Mouse (Mus musculus) erythroblast, adult 5-6 weeks (primary cell): ENCODE measurements around the gene Tmem208. TPM values are rescaled to one million over a fixed set of nuclear protein-coding genes. Genes with fewer than 3 reads are reported as not detected.
A peak's percentile ranks its signal among the peaks of the same experiment; 100 is the strongest.

Experiments
- ATAC-seq: replicated peaks from 2 replicates; pipeline ENCODE4 v1.8.0; 2016; ENCODE audit warnings: moderate number of reproducible peaks, mild to moderate bottlenecking, moderate TSS enrichment, inconsistent platforms; ENCODE audit not compliant: poor library complexity, low FRiP score, severe bottlenecking
- total RNA-seq, 2 experiments: library from RNA; stranded (forward) in 1 of 2; stranded (reverse) in 1 of 2; fragments of 150-400 nt in 1 of 2; fragments of 200-764, 138-1000 nt in 1 of 2; gene quantifications; 2 replicates each; pipeline versions ENCODE4 v1.2.3 to v1.2.4; 2015 to 2017; ENCODE audit warnings: low replicate concordance in 2 of 2

The Tmem208 gene
- total RNA-seq, 2 experiments from 2014 or later, result 26.9 to 56.3 TPM

DNA sequence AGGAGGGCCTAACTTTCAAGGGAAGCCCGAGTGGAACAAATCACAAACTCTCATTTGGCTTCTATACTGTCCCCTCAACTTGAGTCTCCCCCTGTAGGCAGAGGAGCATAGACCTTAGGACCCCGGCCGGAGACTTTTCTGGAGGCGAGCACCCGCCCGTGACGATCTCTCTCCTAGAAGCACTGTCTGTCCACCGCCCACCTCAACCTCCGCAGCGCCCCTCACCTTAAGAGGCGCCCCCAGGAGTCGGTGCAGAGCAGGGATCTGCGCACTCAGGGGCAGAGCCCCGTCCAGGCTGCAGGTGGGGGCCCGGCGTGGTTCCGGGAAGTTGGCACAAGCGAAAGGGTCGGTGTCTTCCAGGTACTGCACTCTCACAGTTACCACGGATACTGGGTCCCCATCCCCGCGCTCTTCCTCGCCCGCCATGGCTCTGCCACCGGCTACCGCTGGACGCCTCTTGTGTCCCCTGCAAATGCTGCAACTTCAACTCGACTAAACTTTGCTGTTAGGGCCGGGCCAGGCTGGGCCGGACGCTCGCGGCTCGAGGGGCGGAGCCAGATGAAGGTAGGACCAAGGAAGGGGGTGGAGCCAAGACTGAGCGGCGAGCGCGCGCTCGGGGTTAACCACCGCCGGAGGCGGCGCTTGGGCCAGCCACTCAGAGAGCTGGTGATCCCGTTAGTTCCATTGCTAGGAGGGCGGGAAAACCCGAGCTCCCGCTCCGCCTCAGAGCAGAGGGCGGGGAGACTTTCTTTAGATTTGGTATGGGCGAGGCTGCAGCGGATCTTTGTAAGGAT lies 21.5 kb downstream of the Tmem208 start, which contains the start of gene Fhod1:
TSS of gene Fhod1 (minus strand) at position 526 of the 794 bp plus-strand sequence.
- peak; percentile 95 for ATAC-seq

DNA sequence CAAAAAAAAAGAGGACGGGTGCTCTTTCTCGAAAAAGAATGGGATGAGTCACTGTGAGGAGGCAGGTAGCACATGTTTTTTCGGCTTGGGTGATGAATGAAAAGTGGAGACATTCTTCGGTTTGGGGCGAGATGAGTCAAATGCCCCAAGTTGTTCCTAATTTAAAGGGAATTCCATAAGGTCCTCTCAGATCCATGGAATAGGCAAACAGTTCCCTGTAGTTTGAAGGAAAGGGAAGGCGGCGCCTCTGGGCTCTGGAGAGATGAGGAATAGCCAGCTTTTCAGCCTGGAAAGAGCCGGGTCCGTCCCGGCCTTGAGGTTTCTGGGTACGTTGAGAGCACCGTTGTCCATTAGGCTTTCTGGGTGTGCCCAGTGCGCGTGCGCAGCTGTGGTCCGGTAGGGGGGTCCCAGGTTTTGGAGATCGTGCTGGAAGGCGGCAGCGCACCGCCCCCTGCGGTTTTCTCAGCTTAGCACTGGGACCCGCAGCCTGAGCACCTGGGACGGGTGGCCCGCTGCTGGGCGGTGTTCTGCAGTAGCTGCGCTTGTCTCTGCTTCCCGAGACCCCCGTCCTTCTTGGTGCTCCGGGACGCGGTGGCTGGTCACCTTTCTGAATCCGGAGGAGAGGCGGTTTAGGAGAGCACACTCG lies 22.4 kb downstream of the Tmem208 start, which contains the start of gene Slc9a5:
TSS of gene Slc9a5 (plus strand) at position 394 of the 646 bp plus-strand sequence.
- ATAC-seq, result no peak

DNA sequence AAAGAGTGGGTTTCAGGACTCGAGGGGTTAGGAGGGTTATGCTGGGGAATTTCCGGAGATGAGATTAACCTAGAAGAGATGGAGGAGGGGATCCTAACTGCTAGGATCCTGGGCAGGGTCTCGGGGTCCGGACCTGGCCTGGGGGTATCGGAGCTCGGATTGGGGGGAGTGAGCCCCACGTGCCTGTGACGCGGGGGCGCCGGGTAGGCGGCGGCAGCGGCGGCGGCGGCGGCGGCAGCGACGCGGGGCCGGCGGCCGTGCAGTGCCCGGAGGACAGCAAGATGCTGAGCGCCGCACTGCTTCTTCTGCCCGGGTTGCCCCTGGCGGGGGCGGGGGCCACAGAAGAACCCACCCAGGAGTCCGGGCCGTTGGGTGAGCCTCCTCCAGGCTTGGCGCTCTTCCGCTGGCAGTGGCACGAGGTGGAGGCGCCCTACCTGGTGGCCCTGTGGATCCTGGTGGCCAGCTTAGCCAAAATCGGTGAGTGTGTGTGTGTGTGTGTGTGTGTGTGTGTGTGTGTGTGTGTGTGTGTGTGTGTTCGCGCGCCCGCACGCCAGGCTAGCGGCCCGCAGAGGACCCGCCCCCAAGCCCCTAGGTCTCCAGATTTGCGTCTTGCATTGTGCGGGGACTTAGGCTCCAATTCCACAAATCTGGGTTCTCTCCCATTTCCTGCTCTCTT lies 23.1 kb downstream of the Tmem208 start:
- ATAC-seq, result no peak

DNA sequence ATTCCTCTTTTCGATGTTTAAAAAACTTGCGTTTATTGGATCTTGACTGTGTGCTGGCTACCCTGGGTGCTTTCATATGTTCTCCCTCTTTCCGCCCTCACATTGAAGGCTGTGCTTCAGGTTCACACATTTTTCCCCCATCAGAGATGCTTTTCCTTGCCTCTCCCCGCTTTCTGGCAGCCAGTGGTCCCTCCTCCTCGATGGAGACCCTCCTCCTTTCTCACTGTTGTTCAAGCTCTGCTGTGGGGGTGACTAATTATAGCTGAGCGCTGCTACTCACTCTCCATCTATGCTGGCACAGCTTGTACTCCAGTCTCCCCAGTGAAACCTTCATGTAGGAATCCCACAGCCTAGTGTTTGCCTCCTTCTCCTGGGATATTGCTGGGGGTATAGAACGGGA lies 24.0 kb downstream of the Tmem208 start:
- ATAC-seq, result no peak

DNA sequence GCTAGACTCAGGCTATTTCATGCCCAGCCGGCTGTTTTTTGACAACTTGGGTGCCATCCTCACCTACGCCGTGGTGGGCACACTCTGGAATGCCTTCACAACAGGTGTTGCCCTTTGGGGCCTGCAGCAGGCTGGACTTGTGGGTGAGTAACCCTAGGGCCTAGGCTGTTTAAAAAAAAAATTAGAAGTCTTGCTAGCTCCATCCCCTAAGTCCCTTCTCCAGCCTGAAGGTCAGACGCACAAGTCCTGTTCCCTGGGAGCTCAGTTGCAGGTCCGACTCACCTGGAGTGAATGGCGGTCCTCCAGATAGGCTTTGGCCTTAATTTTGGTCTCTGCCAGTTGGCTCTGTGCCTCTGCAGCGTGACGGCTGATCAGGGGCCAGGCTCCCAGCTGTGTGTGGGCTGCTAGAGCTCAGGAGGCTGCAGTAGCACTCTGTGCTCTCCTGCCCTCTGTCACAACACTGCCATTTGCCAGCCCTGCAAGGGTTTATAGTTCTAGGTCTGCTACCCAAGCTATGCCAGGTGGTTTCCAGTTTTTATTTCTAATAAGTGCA lies 27.5 kb downstream of the Tmem208 start:
- no peak for ATAC-seq

DNA sequence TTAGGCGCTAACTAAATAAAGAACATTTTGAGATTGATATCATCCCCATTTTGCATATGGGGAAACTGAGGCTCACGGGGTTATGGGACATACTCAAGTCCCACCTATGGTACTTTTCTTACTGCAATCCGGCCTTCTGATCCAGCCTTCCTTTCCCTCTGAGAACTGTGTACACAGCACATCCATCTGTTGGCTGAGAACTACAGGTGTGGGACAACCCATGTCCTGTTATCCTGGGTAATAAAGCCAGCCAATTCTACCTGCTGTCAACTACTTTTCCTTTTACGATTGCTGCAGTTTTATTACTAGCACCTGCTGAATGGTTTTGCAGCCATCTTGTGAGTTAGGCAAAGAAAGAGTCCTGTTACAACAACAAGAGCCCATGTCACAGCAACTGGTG lies 28.4 kb downstream of the Tmem208 start:
- no peak for ATAC-seq

DNA sequence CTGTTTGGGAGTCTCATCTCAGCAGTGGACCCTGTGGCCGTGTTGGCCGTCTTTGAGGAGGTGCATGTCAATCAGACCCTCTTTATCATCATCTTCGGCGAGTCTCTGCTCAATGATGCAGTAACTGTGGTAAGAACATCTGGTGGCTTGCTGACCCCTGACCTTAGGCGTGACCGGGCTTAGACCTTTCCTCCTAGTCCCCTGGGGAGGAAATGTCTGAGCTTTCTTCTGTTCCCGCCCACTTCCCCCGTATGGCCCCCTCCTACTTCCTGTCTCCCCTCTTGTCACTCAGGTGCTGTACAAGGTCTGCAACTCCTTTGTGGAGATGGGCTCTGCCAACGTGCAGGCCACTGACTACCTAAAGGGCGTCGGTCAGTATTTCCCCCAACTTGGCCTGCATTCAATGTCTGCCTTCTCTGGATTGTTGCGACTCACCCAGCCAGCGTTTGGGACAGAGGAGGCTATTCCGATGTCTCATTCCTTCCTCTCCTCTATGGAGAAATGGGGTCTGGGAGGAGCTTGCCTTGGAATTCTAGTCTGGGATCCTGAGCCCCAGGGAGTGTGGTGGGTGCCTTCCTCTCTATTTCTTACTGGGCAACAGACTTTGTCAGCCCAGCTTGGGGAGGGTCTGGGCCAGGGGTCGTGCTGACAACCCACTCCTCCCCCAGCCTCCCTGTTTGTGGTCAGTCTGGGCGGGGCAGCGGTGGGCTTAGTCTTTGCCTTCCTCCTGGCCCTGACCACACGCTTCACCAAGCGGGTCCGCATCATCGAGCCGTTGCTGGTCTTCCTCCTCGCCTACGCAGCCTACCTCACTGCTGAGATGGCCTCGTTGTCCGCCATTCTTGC lies 29.2 kb downstream of the Tmem208 start:
- no peak for ATAC-seq

DNA sequence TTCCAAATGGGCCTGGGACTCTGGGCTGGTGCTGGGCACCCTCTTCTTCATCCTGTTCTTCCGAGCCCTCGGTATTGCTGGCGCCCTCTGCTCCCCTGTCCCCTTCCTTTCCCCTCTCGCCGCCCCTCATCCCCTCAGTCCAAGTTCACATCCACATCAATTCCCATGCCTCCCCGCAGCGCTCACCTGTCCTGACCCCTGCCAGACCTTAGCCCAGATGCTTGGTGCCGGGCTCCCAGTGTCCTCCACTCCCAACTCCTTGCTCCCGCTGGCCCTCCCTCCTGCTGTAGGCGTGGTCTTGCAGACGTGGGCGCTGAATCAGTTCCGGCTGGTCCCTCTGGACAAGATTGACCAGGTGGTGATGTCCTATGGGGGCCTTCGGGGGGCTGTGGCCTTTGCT lies 30.5 kb downstream of the Tmem208 start:
- no peak for ATAC-seq

DNA sequence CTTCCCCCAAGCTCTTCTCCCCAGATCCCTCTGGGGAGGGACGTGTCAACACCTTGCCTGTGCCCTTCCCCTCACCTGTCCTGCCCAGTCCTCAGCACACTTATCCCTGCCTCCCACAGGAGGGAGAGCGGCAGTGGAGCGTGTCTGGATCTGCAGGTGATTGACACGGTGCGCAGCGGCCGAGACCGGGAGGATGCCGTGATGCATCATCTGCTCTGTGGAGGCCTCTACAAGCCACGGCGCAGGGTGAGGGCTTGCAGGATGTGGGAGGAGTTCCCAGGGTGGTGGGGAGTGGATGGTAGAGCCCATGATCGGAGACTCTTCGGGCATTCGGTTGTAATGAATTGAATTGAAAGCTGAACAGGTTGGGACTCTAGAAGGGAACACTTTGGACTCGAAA lies 33.1 kb downstream of the Tmem208 start:
- no peak for ATAC-seq

DNA sequence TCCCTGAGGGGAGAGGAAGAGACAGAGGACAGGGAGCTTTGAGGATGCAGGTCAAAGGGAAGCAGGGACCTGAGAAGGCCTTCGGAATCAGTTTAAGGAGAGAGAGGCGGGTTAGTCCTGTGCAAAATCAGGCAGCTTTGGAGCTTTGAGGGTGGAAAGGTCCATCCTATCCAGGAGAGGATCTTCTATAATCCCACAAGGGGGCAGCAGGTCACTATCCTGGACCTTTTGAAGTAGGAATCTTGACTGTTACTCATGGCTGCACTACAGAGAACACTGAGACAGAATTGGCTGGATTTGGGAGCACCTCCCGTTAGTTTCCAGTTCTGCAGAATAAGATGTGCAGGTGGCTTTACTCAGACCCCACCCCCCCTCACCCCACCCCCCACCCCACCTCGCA lies 33.5 kb downstream of the Tmem208 start:
- ATAC-seq, result no peak

DNA sequence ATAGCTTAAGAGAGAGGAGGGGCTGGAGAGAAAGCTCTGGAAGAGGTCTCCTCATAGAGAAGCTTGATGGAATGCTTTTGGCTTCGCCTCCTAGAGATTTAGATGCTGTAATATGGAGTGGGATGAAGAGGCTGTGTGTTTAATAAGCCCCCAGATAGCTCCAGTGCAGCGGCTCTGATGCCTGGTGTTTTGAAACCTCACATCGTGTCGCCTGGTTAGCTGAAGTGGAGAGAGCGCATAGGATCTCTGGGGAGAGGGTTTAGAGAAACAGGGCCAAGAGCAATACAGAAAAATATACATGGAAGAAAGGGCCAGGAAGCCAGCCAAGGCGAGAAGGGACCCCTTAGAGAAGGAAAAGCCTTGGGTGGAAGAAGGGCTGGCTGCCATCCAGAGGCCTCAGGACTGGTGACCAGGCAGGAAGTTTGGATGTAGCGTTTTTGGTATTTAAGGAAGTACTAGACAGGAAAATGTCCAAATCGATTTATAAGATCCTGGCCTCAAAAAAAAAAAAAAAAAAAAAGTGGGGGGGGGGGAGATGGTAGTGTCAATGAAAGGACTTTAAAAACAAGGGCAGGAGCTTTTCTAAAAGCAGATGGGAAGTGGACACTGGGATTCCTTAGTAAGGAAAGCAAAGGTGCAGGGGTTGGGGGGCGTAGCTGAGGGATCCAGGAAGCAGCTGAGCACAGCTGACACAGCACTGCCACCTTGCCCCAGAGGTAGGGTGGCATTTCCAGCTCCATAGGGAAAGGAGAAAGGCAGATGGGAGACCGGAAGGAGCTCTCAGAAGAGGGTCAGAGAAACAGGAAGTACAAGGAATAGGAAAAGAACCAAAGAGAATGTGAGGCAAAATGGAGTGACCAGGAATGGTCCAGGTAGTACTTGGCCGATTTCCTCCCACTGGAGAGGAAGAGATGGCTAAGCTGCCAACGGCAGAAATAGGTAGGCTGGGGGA lies 35.9 kb downstream of the Tmem208 start:
- no peak for ATAC-seq

DNA sequence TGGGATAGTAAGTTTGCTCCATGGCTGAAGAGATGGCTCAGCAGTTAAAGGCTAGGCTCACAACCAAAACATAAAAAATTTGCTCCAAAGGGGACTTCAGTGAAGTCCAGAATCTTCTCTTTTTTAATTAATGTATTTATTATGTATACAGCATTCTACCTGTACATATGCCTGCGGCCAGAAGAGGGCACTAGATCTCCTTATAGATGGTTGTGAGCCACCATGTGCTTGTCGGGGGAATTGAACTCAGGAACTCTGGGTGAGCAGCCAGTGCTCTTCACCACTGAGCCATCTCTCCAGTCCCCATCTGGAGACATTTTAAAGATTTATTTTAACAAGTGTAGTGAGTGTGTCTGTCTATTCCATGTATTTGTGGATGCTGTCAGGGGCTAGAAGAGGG lies 41.0 kb downstream of the Tmem208 start:
- ATAC-seq, result no peak

DNA sequence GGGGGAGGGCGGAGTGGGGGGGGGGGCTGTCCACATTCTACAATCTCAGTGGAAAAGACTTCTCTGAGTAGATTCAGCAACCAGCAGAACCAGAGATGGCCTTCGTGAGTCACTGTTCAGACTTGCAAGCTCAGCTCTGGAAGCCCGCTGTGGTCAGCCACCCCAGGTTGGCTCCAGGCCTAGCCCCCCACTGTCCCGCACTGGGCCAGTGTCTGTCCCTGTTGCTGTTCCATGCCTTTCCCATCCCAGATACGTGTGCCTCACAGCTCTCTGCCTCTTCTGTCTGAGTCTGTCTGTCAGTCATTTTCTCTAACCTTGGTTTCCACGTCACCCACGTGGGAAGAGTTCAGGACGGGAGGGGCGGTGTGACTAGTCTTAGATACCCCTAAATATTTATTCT lies 46.3 kb downstream of the Tmem208 start:
- ATAC-seq, result no peak

DNA sequence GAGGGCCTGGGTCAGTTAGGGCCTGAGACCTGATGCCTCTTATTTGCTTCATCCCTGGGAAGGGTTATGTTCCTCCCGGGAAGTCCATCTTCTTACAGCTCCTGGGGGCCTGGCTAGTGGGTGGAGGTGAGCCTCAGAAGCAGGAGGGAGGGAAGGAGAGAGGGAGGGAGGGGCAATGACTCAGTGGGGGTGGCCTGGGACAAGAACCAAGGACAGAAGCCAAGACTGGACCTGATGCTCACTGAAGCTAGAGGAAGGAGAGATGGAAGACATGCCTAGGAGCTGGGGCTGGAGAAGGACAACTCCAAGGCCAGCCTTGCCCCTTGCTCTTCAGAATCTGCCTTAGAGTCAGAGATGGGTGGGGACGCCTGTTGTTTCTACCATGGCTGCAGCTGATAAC lies 46.9 kb downstream of the Tmem208 start, which contains the start of gene Plekhg4:
TSS of gene Plekhg4 (plus strand) at position 243 of the 400 bp plus-strand sequence.
- no peak for ATAC-seq

DNA sequence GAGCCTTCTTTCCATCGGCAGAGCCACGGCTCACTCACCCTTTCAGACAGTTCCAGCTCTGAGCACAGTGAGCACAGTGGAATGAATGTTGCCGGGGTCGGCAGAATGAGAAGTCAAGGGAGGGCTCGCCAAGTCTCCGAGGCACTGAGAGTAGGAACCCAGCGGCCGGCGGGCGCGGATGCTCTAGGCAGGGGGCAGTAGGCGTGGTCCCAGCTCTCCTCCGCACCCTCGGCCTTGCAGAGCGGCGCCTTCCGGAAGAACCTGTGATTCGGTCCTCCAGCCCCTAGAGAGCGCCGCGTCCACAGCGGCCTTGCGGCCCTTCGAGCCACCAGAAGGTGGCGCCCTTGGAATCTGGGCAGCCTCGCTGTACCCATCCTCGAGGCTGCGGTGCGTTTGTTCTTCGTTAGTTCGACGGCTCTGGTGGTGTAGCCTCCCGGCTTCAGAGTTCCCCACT lies 48.4 kb downstream of the Tmem208 start:
- peak; percentile 56 for ATAC-seq

DNA sequence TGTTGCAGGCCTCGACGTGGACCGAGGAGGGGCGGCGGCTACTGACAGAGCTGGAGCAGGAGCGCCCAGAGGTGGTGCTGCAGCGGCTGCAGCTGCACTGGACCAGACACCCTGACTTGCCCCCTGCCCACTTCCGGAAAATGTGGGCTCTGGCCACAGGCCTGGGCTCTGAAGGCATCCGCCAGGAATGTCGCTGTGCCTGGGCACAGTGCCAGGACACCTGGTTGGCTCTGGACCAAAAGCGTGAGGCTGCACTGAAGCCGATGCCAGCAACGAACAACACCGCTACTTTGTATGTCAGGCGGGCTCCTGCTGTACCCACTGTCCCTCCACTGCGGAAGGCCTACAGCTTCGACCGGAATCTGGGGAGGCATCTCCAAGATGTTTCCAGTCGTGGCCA lies 52.5 kb downstream of the Tmem208 start:
- ATAC-seq, result no peak

DNA sequence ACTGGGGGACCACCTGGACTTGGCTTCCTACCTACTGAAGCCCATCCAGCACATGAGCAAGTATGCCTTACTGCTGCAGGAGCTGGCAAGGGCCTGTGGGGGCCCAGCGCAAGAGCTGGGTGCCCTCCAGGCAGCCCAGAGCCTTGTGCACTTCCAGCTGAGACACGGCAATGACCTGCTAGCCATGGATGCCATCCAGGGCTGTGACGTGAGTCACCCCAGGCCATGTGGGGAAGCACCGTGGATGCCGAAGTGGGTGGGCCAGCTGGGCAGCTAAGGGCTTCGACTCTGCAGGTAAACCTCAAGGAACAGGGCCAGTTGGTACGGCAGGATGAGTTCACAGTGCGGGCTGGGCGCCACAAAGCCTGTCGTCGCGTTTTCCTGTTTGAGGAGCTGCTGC lies 54.2 kb downstream of the Tmem208 start:
- no peak for ATAC-seq

DNA sequence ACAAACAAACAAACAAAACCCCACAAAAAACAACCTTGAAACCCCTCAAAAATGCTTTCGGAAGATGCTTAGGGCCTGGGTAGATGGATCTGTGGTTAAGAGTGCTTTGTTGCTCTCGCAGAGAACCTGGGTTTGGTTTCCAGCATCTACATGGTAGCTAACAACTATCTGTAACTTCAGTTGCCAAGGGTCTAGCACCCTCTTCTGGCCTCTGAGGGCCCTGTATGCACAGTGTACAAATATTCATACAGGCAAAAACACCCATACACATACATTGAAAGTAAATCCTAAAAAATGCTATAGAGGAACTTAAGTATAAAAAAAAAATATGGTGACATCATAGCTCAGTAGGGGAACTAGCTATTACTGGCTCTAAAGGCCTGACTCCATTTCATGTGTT lies 57.9 kb downstream of the Tmem208 start:
- no peak for ATAC-seq
